Mouse (Mus musculus) CD4-positive naive resting alpha-beta T cell, adult 76 days (primary cell): Measurements from ENCODE around the gene Tmed8. TPM values are rescaled to one million over a fixed set of nuclear protein-coding genes. Genes with fewer than 3 reads are reported as not detected.

Experiments
- total RNA-seq: library from RNA; stranded (reverse); gene quantifications from one replicate; pipeline ENCODE4 v1.2.4, GENCODE M21; 2023

Tmed8 gene
- total RNA-seq, result 13.3 TPM

DNA sequence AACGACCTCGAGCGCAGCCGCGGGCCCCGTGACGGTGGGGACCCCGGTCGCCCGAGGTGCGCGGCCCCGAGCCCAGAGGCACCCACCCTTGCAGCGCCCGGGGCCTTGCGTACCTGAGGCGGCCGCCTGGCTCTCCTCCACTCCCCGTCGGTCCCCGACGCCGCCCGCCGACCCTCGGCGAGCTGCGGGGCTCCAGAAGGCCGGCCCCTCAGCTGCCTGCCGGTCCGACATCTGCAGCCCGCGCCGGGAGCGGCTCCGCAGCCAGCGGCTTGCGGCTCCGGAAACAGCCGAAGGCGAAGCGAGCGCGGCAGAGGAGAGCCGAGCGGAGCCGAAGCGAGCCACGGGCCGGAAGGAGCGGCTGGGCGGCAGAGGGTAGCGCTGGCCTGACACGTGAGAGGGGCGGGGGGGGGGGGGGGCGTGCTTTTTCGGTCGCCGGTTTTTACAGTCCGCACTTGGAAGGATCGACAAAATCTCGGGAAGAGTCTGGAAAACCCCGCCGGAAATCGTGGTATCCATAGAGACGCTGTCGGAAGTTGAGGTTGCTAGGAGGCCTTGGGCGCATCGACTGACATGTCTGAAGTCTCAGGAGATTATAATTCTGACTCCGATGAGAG is at the start of gene Tmed8:
Gene Tmed8 (minus strand): TSS at position 482 of the 614 bp plus-strand sequence.

DNA sequence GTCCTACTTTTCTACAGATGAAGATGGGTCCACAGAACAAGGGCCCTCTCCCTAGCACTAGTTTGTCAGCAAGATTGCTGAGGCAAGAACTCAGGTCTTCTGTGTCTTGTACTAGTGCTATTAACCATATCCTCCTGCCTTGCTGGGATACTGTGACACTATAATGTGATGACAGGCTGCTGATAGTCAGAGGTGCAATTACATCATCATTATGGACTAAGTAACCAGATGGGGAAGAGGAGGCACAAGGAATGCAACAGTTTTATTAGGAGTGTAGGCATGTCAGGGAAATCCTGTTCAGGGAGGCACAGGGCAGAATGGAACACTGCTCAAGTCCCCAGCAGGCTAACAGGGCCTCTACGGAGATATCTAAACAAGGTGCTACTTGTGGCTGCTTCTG is 38.4 kb upstream of the Tmed8 start, which contains the start of gene Noxred1:
Gene Noxred1 (minus strand): TSS at position 101 of the 400 bp plus-strand sequence.

DNA sequence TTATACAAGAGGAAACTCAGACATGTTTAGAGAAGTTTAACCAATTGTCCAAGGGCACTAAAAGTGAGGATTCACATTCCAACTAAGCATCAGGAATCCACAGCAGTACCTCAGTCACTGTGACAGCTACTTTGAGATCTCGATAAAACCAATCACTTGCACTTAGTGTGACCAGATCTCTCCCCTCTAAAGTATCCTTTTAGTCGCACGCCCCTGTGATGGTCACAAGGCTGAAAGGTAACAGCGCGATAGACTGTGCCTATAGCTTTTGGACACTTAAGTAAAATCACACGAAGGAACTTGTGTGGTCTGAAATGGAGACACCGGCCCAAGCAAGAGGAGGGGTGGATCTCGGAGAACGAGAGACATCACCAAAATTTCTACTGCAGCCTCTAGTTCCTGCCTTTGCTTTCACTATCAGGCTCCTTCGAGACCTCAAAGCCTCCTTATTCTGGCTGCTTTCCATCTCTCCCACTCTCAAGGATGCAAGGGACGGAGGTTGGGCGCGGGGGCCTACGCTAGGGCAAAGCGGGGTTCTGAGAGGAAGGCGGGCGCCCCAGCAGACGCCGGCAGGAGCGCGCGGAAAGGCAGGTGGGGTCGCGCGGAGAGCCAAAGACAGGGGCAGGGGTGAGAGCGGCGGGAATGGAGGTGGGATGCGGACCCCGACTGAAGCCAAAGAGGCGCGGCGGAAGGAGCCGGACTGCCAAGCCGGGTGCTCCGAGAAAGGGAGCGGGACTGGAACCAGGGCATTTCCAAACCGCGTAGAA is 865 bp downstream of the Tmed8 start, which contains the start of gene Samd15:
Gene Samd15 (plus strand): TSS at position 518 of the 767 bp plus-strand sequence.

DNA sequence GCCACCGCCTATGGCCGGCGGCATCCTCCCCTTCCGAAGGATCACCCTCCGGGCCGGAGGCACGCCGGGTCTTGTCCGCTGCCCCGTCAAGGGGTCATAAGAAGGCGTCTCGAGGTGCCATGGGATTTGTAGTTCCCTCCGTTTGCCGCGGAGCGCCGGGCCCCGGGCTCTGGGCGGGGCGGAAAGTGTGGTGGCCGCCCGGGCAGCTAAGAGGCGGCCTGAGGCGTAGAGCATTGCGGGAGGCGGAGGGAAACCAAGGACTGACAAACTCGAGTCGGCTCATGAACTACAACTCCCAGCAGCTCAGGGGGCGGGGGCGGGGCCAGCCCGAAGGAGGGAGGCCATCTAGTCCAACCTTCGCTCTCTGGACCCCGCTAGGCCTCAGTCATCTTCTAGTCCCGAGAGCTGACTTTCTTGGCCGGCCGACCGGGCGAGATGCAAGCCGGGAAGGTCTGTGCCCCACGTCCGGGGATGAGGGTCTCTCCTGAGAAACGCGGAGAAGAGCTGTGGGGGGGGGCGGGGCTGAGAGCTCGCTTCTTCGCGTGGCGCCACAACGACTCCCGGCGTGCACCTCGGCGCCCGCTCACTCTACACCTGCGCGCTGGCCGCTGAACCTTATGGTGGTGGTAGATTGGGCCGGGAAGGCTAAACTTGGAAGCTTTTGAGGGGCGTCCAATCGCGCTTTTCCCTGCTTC is 52.7 kb downstream of the Tmed8 start, which contains the start of gene Pomt2:
Gene Pomt2 (minus strand): TSS at position 574 of the 695 bp plus-strand sequence.

DNA sequence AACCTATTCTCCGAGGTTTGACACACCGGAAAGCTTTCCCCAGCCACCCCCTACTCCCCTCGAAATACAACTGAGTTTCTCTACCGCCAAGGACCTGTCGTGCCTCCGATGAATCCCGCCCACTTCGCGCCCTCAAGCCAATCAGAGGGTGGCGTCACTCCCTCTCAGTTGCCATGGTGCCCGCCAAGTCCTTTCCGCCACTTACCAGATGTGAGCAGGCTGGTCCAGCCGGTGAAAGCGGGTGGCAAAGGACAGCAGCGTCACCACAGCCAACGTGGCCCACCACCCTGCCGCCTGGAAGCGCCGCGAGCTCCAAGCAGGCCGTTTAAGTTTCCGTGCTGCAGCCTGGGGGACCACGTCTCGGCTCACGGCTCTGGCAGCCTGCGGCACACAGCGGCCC is 53.3 kb downstream of the Tmed8 start, which contains the start of gene Gstz1:
Gene Gstz1 (plus strand): TSS at position 200 of the 400 bp plus-strand sequence.

Other genes starting within 250 kb of the Tmed8 start
- not detected for gene Zdhhc22, start 210.0 kb downstream of the Tmed8 start, total RNA-seq
- not detected for gene Tmem63c, start 179.1 kb downstream of the Tmed8 start, total RNA-seq
- gene Ngb, start 97.9 kb downstream of the Tmed8 start, total RNA-seq, result 1.1 TPM
- 10.5 TPM for gene Gstz1, start 53.3 kb downstream of the Tmed8 start, total RNA-seq
- 4.4 TPM for gene Pomt2, start 52.5 kb downstream of the Tmed8 start, total RNA-seq
- 1.3 TPM for gene Samd15, start 731 bp downstream of the Tmed8 start, total RNA-seq
- 0.62 TPM for gene Noxred1, start 38.3 kb upstream of the Tmed8 start, total RNA-seq
- 21.7 TPM for gene Vipas39, start 65.8 kb upstream of the Tmed8 start, total RNA-seq
- gene Ahsa1, start 66.0 kb upstream of the Tmed8 start, total RNA-seq, result 87.6 TPM
- not detected for gene Ism2, start 99.3 kb upstream of the Tmed8 start, total RNA-seq
- gene Sptlc2, start 187.9 kb upstream of the Tmed8 start, total RNA-seq, result 75.7 TPM
- 26.3 TPM for gene Slirp, start 243.4 kb upstream of the Tmed8 start, total RNA-seq
- 94.6 TPM for gene Alkbh1, start 243.6 kb upstream of the Tmed8 start, total RNA-seq